9 mouse cellular contexts compared by ENCODE assay signal in genomic region chr2:109675973-109676617, GRCm38 (mm10). TPM values are rescaled to one million over a fixed set of nuclear protein-coding genes. Genes with fewer than 3 reads are reported as not detected.
A peak's percentile ranks its signal among the peaks of the same experiment; 100 is the strongest.
DNase-seq lines count a peak whose midpoint lies in the region; ATAC-seq and TF ChIP-seq lines count a peak whose summit lies in the region.
"Had no signal": no experiment of that assay in that cellular context is flagged by ENCODE, and none has a peak within 500 bp of the region (broad histone marks: within the 10 kb centered on the region; RNA-seq: fewer than 3 reads in every experiment).

No protein-coding gene starts in this region.

- peaks cover 17% of the 10 kb centered on the region for H3K4me1 ChIP-seq in lung, embryonic 15.5 days
- no peaks in the 10 kb centered on the region for H3K4me1 ChIP-seq in lung, adult 2 months (ENCODE audit: control insufficient read depth, insufficient read depth, low read length)
- peaks cover 3% of the 10 kb centered on the region; the same call in 1 of the 2 replicates for H3K4me1 ChIP-seq in liver, embryonic 13.5 days (replicated peaks)
- H3K4me1 ChIP-seq: liver, embryonic 15.5 days had no signal

- H3K36me3 ChIP-seq in lung, embryonic 15.5 days = no peaks in the 10 kb centered on the region
- H3K36me3 ChIP-seq in liver, embryonic 13.5 days = no peaks in the 10 kb centered on the region
- H3K36me3 ChIP-seq: liver, embryonic 15.5 days had no signal

- no peak for ATAC-seq in lung, embryonic 15.5 days (ENCODE audit: borderline replicate concordance, extremely low read depth, low FRiP score, low TSS enrichment)
- no peak for ATAC-seq in liver, embryonic 13.5 days (ENCODE audit: low read depth)

- H3K27ac ChIP-seq in lung, embryonic 15.5 days = no peak overlapping the region
- no peak overlapping the region for H3K27ac ChIP-seq in liver, embryonic 13.5 days
- H3K27ac ChIP-seq: liver, embryonic 15.5 days had no signal

- peaks cover 71% of the 10 kb centered on the region for H3K27me3 ChIP-seq in lung, embryonic 15.5 days
- H3K27me3 ChIP-seq in liver, embryonic 13.5 days = peaks cover 70% of the 10 kb centered on the region

- H3K4me3 ChIP-seq in lung, embryonic 15.5 days = no peak overlapping the region
- no peak overlapping the region for H3K4me3 ChIP-seq in lung, adult 2 months (replicated peaks; ENCODE audit: extremely low read depth, low read depth, low read length)
- no peak overlapping the region for H3K4me3 ChIP-seq in liver, embryonic 13.5 days (replicated peaks)
- H3K4me3 ChIP-seq: liver, embryonic 15.5 days had no signal

- no peak for DNase-seq in lung, adult 2 months
- DNase-seq in cerebellum, adult 8-10 months = peak; percentile 62
- DNase-seq in forelimb bud, embryonic 11.5 days (ENCODE audit: low read depth, low spot score) = peak; percentile 82
- DNase-seq in kidney, adult 18-20 months = peak; percentile 69
- no peak for DNase-seq in liver, embryonic 13.5 days
- peak; percentile 57 for DNase-seq in ovary, postnatal 36 days (ENCODE audit: low spot score)
- no peak for DNase-seq in thymus, postnatal 36 days

- no peak for TF ChIP-seq POLR2A in lung, adult 2 months (IDR thresholded peaks at IDR 0.05; ENCODE audit: borderline replicate concordance, extremely low read depth, low read depth, low read length)

- no peak overlapping the region for H3K9ac ChIP-seq in lung, embryonic 15.5 days
- no peak overlapping the region for H3K9ac ChIP-seq in liver, embryonic 13.5 days
- H3K9ac ChIP-seq: liver, embryonic 15.5 days had no signal

- TF ChIP-seq CTCF in lung, adult 2 months (IDR thresholded peaks at IDR 0.05; ENCODE audit: insufficient read depth, low read length) = no peak

- H3K9me3 ChIP-seq in lung, embryonic 15.5 days = no peaks in the 10 kb centered on the region
- no peaks in the 10 kb centered on the region for H3K9me3 ChIP-seq in liver, embryonic 13.5 days (replicated peaks)
- H3K9me3 ChIP-seq: liver, embryonic 15.5 days had no signal

- 0 out of 2 replicates have a peak overlapping the region, but pooled peaks have one; percentile 14 for H3K4me2 ChIP-seq in lung, embryonic 15.5 days
- H3K4me2 ChIP-seq in liver, embryonic 13.5 days = peak overlapping the region; percentile 4; the same call in 1 of the 2 replicates
- H3K4me2 ChIP-seq: liver, embryonic 15.5 days had no signal

- WGBS in lung, embryonic 15.5 days = under 1% methylated on average over 29 of the region's 29 CpGs
- WGBS in lung, adult 2 months = 3% methylated on average over 29 of the region's 29 CpGs
- WGBS in liver, embryonic 13.5 days (ENCODE audit: insufficient replicate concordance) = 2% methylated on average over 29 of the region's 29 CpGs

RNA-seq across cellular contexts. Expression of gene Bdnf, which starts 1.6 kb away (rescaled TPM):
- 0.62 and 0.67 TPM in 2 replicates for polyA plus RNA-seq in lung, embryonic 15.5 days (2015; fragmentation: Nextera tagmentation; extraction: Ambion mirVana)
- polyA plus RNA-seq in lung, adult 2 months (2012; rRNA removed) = 4.7 and 4.8 TPM in 2 replicates
- 0.16 and 0.20 TPM in 2 replicates for polyA plus RNA-seq in liver, embryonic 13.5 days (2015; fragmentation: Nextera tagmentation; extraction: Ambion mirVana)

Comparison
In these comparisons a context has a peak if more than half of its experiments do, and no peak if none do; other contexts are left out.
1. DNase-seq: peak in cerebellum, adult 8-10 months (single experiment), forelimb bud, embryonic 11.5 days (single experiment), kidney, adult 18-20 months (single experiment) and ovary, postnatal 36 days (single experiment); none in lung, adult 2 months (single experiment), liver, embryonic 13.5 days (single experiment) and thymus, postnatal 36 days (0 of 2).